Mouse (Mus musculus) kidney, embryonic 14.5 days (tissue): ENCODE results near the gene Epha8. TPM values are rescaled to one million over a fixed set of nuclear protein-coding genes. Genes with fewer than 3 reads are reported as not detected.

ENCODE experiments used
- ATAC-seq: fragments of 200-750 bp; cut with Nextera tagmentation; 2 replicates; pipeline ENCODE4 v1.8.0; 2017; ENCODE audit warnings: moderate number of reproducible peaks, mild to moderate bottlenecking, moderate TSS enrichment, moderate library complexity; ENCODE audit not compliant: low FRiP score, low TSS enrichment
- H3K27ac ChIP-seq: fragments of 300-500 bp; sonication (generic); 2 replicates; pipeline ENCODE4 v1.5.1; 2014; ENCODE audit warnings: low read depth, mild to moderate bottlenecking, low read length, moderate library complexity, mixed read lengths
- H3K27me3 ChIP-seq: fragments of 300-500 bp; sonication (generic); 2 replicates; pipeline ENCODE4 v1.6.1; 2014; ENCODE audit warnings: mild to moderate bottlenecking, low read length; ENCODE audit not compliant: control insufficient read depth, insufficient read depth
- H3K36me3 ChIP-seq: fragments of 300-500 bp; sonication (generic); 2 replicates; pipeline ENCODE4 v1.6.1; 2014; ENCODE audit warnings: low read length, mixed read lengths; ENCODE audit not compliant: control insufficient read depth, insufficient read depth
- H3K4me1 ChIP-seq: fragments of 300-500 bp; sonication (generic); 2 replicates; pipeline ENCODE4 v1.6.1; 2014; ENCODE audit warnings: low read length, mixed read lengths; ENCODE audit not compliant: control insufficient read depth, insufficient read depth
- H3K4me2 ChIP-seq: fragments of 300-500 bp; sonication (generic); replicated peaks from 2 replicates; pipeline ENCODE4 v1.6.1; 2014; ENCODE audit warnings: low read depth, mild to moderate bottlenecking, low read length
- H3K4me3 ChIP-seq: fragments of 300-500 bp; sonication (generic); 2 replicates; pipeline ENCODE4 v1.5.1; 2014; ENCODE audit warnings: mild to moderate bottlenecking, low read length
- H3K9ac ChIP-seq: fragments of 300-500 bp; sonication (generic); 2 replicates; pipeline ENCODE4 v1.6.1; 2014; ENCODE audit warnings: low read depth, mild to moderate bottlenecking, low read length, moderate library complexity
- H3K9me3 ChIP-seq: fragments of 300-500 bp; sonication (generic); 2 replicates; pipeline ENCODE4 v1.6.1; 2016; ENCODE audit warnings: low read length; ENCODE audit not compliant: control insufficient read depth
- WGBS: fragments of 180-500 bp; shearing (Covaris S2); extraction: QIAGEN DNeasy Blood & Tissue Kit; methylation state at CpG from one replicate; pipeline ENCODE4 v1.1.7; 2014; 5-methylcytosine and 5-hydroxymethylcytosine counted together
- polyA plus RNA-seq: library from polyadenylated mRNA; unstranded; fragments of >200 nt; fragmentation: Nextera tagmentation; extraction: Ambion mirVana; gene quantifications from 2 replicates; pipeline ENCODE4 v1.2.1, GENCODE M21; 2014

Gene Epha8
- polyA plus RNA-seq, 1 experiment from 2014 or later, result 0.27 TPM

GRCm38 (mm10) chr4:136980921-136981320 lies 24.3 kb upstream of the Epha8 start:
- no peak overlapping the region for H3K27ac ChIP-seq
- H3K9me3 ChIP-seq, result no peaks in the 10 kb centered on the region
- no peaks in the 10 kb centered on the region for H3K36me3 ChIP-seq
- H3K4me1 ChIP-seq, result no peaks in the 10 kb centered on the region
- H3K4me3 ChIP-seq, result no peak overlapping the region
- ATAC-seq, result no peak
- H3K27me3 ChIP-seq, result 0 out of 2 replicates have a peak, but pooled peaks cover 3% of the 10 kb centered on the region
- no peak overlapping the region for H3K4me2 ChIP-seq
- no peak overlapping the region for H3K9ac ChIP-seq
- 76% methylated on average over 4 of the region's 4 CpGs for WGBS

- no peaks in the 10 kb centered on the region for H3K4me1 ChIP-seq
- peaks cover 8% of the 10 kb centered on the region; the same call in 1 of the 2 replicates for H3K27me3 ChIP-seq
- H3K4me3 ChIP-seq, result no peak overlapping the region
- H3K9me3 ChIP-seq, result no peaks in the 10 kb centered on the region
- no peak overlapping the region for H3K9ac ChIP-seq
- H3K36me3 ChIP-seq, result no peaks in the 10 kb centered on the region
- no peak overlapping the region for H3K4me2 ChIP-seq
- 70% methylated on average over 8 of the region's 8 CpGs for WGBS
- H3K27ac ChIP-seq, result no peak overlapping the region
- no peak for ATAC-seq
Observed at GRCm38 (mm10) chr4:136977244-136977643, 20.6 kb upstream of the Epha8 start.

DNA sequence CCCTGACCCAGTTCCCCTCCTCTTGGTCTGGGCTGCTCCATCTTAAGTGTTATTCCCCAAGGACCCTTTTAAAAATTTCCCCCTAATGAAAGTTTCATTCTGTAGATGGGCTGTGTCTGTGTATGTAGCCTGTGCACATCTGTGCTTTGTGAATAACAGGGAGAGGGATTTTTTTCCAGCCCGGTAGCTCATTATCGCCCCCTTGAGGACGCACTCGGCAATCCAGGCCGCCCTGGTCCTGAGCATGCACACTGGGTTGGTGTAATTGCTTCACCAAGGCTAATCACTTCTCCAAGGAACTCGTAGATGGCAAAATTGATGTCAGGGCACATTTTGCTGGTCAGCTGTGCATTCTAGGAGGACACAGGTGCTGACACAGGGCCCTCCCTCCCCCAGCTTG lies 14.3 kb upstream of the Epha8 start:
- Histone ChIP-seq H3K9me3 (no peaks in the 10 kb centered on the region), H3K27me3 (peaks cover 41% of the 10 kb centered on the region)
- ATAC-seq, result no peak

DNA sequence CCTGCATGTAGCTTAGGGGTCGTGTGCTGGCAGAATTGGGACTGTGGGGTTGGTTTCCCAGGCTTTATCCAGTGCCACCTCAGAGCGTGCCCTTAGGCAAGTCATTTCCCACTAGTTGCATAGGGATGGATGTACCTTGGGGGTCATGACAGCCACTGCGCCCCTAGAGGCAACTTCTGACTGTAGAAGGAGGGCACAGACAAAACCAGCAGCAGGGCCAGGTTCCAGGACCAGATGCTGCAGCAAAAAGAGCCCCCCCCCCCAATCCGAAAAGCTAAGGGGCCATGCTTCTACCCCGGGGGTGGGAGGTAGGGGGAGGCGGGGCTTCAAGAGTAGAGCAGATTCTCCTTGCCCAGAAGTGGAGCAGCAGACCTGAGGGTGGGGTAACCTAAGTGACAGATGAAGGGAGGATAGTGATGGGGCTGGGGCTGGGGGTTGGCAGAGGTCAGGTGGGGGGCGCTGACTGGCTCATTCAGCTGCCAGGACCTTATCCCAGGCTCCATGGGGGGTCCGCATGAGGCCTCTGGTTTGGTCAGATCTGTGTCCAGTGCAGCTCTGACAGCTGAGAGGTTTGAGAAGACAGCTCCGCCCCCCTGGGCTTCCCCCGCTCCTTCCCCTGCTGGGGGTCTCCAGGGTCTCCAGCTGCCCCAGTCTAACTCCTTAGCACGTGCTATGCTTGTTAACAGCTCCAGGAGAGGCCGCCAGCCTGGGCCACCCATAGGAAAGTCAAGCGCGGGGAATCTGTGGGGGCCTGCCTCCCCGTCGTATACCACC lies 13.1 kb upstream of the Epha8 start:
- ATAC-seq, result no peak
- Histone ChIP-seq H3K9me3 (no peaks in the 10 kb centered on the region), H3K4me2 (no peak overlapping the region), H3K9ac (no peak overlapping the region), H3K4me1 (peaks cover 4% of the 10 kb centered on the region; the same call in 1 of the 2 replicates), H3K4me3 (no peak overlapping the region), H3K27me3 (peaks cover 51% of the 10 kb centered on the region), H3K36me3 (no peaks in the 10 kb centered on the region), H3K27ac (no peak overlapping the region)
- WGBS, result 48% methylated on average over 16 of the region's 16 CpGs

More for the DNA sequence above, 14.3 kb upstream of the Epha8 start:
- no peak overlapping the region for H3K9ac ChIP-seq
- no peak overlapping the region for H3K4me2 ChIP-seq
- H3K27ac ChIP-seq, result no peak overlapping the region
- H3K4me1 ChIP-seq, result peaks cover 4% of the 10 kb centered on the region; the same call in 1 of the 2 replicates
- H3K4me3 ChIP-seq, result no peak overlapping the region
- H3K36me3 ChIP-seq, result no peaks in the 10 kb centered on the region
- WGBS, result 9% methylated on average over 6 of the region's 6 CpGs

DNA sequence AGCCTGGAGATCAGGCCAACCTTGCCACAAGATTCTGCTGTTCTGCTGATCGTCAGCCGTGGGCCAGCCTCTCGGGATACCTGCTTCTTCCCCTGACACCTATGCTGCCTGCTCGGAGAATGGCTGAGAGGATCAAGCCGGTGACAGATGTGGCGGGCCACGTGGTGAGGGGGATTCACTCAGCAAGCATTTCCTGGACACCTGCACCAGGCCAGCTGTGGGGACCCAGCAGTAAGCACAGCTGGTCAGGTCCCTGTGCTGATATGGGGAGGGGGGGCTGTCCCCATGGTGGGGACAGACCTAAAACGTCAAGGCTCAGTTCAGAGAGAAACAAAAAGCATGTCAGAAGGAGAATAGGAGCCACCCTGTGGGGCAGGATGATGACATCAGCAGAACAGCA lies 12.5 kb upstream of the Epha8 start:
- H3K27me3 ChIP-seq, result peaks cover 55% of the 10 kb centered on the region
- no peak overlapping the region for H3K27ac ChIP-seq
- no peak overlapping the region for H3K4me3 ChIP-seq
- no peaks in the 10 kb centered on the region for H3K9me3 ChIP-seq
- WGBS, result 61% methylated on average over 8 of the region's 8 CpGs
- H3K4me2 ChIP-seq, result no peak overlapping the region
- H3K4me1 ChIP-seq, result peaks cover 4% of the 10 kb centered on the region; the same call in 1 of the 2 replicates
- no peak overlapping the region for H3K9ac ChIP-seq
- H3K36me3 ChIP-seq, result no peaks in the 10 kb centered on the region
- no peak for ATAC-seq

DNA sequence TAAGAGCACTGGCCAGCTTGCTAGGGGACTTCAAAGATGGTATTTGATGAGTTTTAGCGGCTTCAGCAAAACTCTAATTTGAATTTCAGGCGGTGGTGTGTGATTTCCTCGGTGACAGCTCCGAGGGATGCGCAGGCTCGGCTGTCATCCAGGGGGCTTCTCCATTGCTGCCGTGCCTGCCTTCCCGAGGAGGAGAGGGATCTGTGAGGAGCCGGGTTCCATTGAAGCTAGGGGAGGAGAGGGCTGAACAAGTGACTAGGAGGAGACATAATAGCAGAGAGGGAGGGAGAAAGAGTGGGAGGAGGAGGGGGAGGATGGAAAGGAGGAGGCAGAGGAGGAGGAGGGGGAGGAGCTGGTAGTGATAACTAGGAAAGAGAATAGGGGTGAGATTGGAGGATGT lies 10.9 kb upstream of the Epha8 start:
- peaks cover 4% of the 10 kb centered on the region; the same call in 1 of the 2 replicates for H3K4me1 ChIP-seq
- H3K4me3 ChIP-seq, result no peak overlapping the region; the same call in 1 of the 2 replicates
- H3K36me3 ChIP-seq, result no peaks in the 10 kb centered on the region
- H3K9ac ChIP-seq, result no peak overlapping the region
- H3K4me2 ChIP-seq, result no peak overlapping the region
- WGBS, result 18% methylated on average over 9 of the region's 9 CpGs
- no peak for ATAC-seq
- peaks cover 52% of the 10 kb centered on the region for H3K27me3 ChIP-seq
- H3K9me3 ChIP-seq, result no peaks in the 10 kb centered on the region
- H3K27ac ChIP-seq, result no peak overlapping the region

GRCm38 (mm10) chr4:136966493-136967390 lies 10.1 kb upstream of the Epha8 start:
- no peaks in the 10 kb centered on the region for H3K9me3 ChIP-seq
- H3K4me2 ChIP-seq, result no peak overlapping the region
- no peak overlapping the region for H3K9ac ChIP-seq
- no peak overlapping the region for H3K27ac ChIP-seq
- ATAC-seq, result no peak
- no peaks in the 10 kb centered on the region for H3K36me3 ChIP-seq
- WGBS, result 20% methylated on average over 16 of the region's 16 CpGs
- peaks cover 50% of the 10 kb centered on the region for H3K27me3 ChIP-seq
- peaks cover 8% of the 10 kb centered on the region for H3K4me1 ChIP-seq
- H3K4me3 ChIP-seq, result no peak overlapping the region; the same call in 1 of the 2 replicates

- Histone ChIP-seq H3K27me3 (peaks cover 45% of the 10 kb centered on the region), H3K9ac (no peak overlapping the region), H3K9me3 (no peaks in the 10 kb centered on the region), H3K36me3 (no peaks in the 10 kb centered on the region), H3K4me3 (no peak overlapping the region), H3K27ac (no peak overlapping the region), H3K4me2 (no peak overlapping the region), H3K4me1 (peaks cover 21% of the 10 kb centered on the region)
- ATAC-seq, result no peak
- 22% methylated on average over 15 of the region's 15 CpGs for WGBS
Observed at GRCm38 (mm10) chr4:136964990-136965421, 8.4 kb upstream of the Epha8 start.
